ENCODE assay signal across 16 mouse cellular contexts in genomic region chr2:147181926-147182708, GRCm38 (mm10). TPM values are rescaled to one million over a fixed set of nuclear protein-coding genes. Genes with fewer than 3 reads are reported as not detected.
A peak's percentile ranks its signal among the peaks of the same experiment; 100 is the strongest.
DNase-seq lines count a peak whose midpoint lies in the region; ATAC-seq and TF ChIP-seq lines count a peak whose summit lies in the region.
"Had no signal": no experiment of that assay in that cellular context is flagged by ENCODE, and none has a peak within 500 bp of the region (broad histone marks: within the 10 kb centered on the region; RNA-seq: fewer than 3 reads in every experiment).

No protein-coding gene starts in this region.

- H3K9ac ChIP-seq in forebrain, embryonic 14.5 days (ENCODE audit: low read length), result no peak overlapping the region; the same call in 1 of the 2 replicates
- peak overlapping the region; percentile 56 for H3K9ac ChIP-seq in midbrain, embryonic 11.5 days (ENCODE audit: low read length)
- no peak overlapping the region for H3K9ac ChIP-seq in neural tube, embryonic 15.5 days (replicated peaks)
- H3K9ac ChIP-seq: embryonic facial prominence, embryonic 13.5 days; liver, embryonic 15.5 days had no signal

- H3K27ac ChIP-seq in layer of hippocampus, adult 2 months, result peak overlapping the region; percentile 80
- no peak overlapping the region for H3K27ac ChIP-seq in forebrain, embryonic 14.5 days (ENCODE audit: low read depth, low read length)
- peak overlapping the region; percentile 32; the same call in 1 of the 2 replicates for H3K27ac ChIP-seq in midbrain, embryonic 11.5 days (ENCODE audit: low read depth, low read length)
- no peak overlapping the region for H3K27ac ChIP-seq in neural tube, embryonic 15.5 days (replicated peaks)
- H3K27ac ChIP-seq: embryonic facial prominence, embryonic 13.5 days; liver, embryonic 15.5 days had no signal

- ATAC-seq in forebrain, embryonic 14.5 days, result no peak
- no peak for ATAC-seq in midbrain, embryonic 11.5 days (ENCODE audit: low FRiP score)
- ATAC-seq in neural tube, embryonic 15.5 days (ENCODE audit: low FRiP score), result no peak
- ATAC-seq: inflammation-experienced regulatory T-cells, adult 6 months had no signal

- H3K36me3 ChIP-seq in forebrain, embryonic 14.5 days (ENCODE audit: control insufficient read depth, insufficient read depth, low read length), result no peaks in the 10 kb centered on the region
- H3K36me3 ChIP-seq in midbrain, embryonic 11.5 days (ENCODE audit: control insufficient read depth, insufficient read depth, low read length), result no peaks in the 10 kb centered on the region
- H3K36me3 ChIP-seq in neural tube, embryonic 15.5 days, result no peaks in the 10 kb centered on the region
- H3K36me3 ChIP-seq: embryonic facial prominence, embryonic 13.5 days; liver, embryonic 15.5 days had no signal

- intact Hi-C loops in heart, postnatal 10 days (cut with DNase I), result loop anchor here (10.0 kb wide), 1 partner anchor 347 kb away; no protein-coding TSS in a partner anchor
- intact Hi-C loops in left cerebral cortex, postnatal 10 days (cut with DNase I), result loop anchor here (5.0 kb wide), 1 partner anchor 460 kb away; no protein-coding TSS in a partner anchor

- peaks cover 93% of the 10 kb centered on the region for H3K27me3 ChIP-seq in forebrain, embryonic 14.5 days (replicated peaks; ENCODE audit: control insufficient read depth, insufficient read depth, low read length)
- peaks cover 86% of the 10 kb centered on the region for H3K27me3 ChIP-seq in midbrain, embryonic 11.5 days (ENCODE audit: control insufficient read depth, insufficient read depth, low read length)
- H3K27me3 ChIP-seq in neural tube, embryonic 15.5 days (replicated peaks), result peaks cover 83% of the 10 kb centered on the region

- H3K4me2 ChIP-seq in forebrain, embryonic 14.5 days (ENCODE audit: low read length), result peak overlapping the region; percentile 5; the same call in 1 of the 2 replicates
- peak overlapping the region; percentile 39 for H3K4me2 ChIP-seq in midbrain, embryonic 11.5 days
- H3K4me2 ChIP-seq in neural tube, embryonic 15.5 days, result peak overlapping the region; percentile 44; the same call in 1 of the 2 replicates
- H3K4me2 ChIP-seq: embryonic facial prominence, embryonic 13.5 days; heart, embryonic 11.5 days had no signal

- H3K4me3 ChIP-seq in layer of hippocampus, adult 2 months, result no peak overlapping the region
- H3K4me3 ChIP-seq in forebrain, embryonic 14.5 days (ENCODE audit: low read depth, low read length), result no peak overlapping the region
- H3K4me3 ChIP-seq in midbrain, embryonic 11.5 days (ENCODE audit: low read depth, low read length), result peak overlapping the region; percentile 37
- no peak overlapping the region for H3K4me3 ChIP-seq in neural tube, embryonic 15.5 days (replicated peaks)
- H3K4me3 ChIP-seq: embryonic facial prominence, embryonic 13.5 days had no signal

- H3K4me1 ChIP-seq in forebrain, embryonic 14.5 days (ENCODE audit: control insufficient read depth, insufficient read depth, low read length), result peaks cover 8% of the 10 kb centered on the region; the same call in 1 of the 2 replicates
- H3K4me1 ChIP-seq in midbrain, embryonic 11.5 days (ENCODE audit: control insufficient read depth, insufficient read depth, low read length), result peaks cover 33% of the 10 kb centered on the region
- peaks cover 25% of the 10 kb centered on the region for H3K4me1 ChIP-seq in neural tube, embryonic 15.5 days

- no peaks in the 10 kb centered on the region for H3K9me3 ChIP-seq in forebrain, embryonic 14.5 days (replicated peaks; ENCODE audit: control insufficient read depth, low read length)
- H3K9me3 ChIP-seq in midbrain, embryonic 11.5 days (ENCODE audit: control insufficient read depth, low read length), result no peaks in the 10 kb centered on the region
- H3K9me3 ChIP-seq in neural tube, embryonic 15.5 days (replicated peaks), result no peaks in the 10 kb centered on the region
- H3K9me3 ChIP-seq: embryonic facial prominence, embryonic 13.5 days; liver, embryonic 15.5 days had no signal

- no peak for DNase-seq in layer of hippocampus, adult 2 months (ENCODE audit: low spot score in 2 of 2)
- no peak for DNase-seq in layer of hippocampus, adult 9-10 months (ENCODE audit: low spot score)
- DNase-seq in forebrain, embryonic 14.5 days (ENCODE audit: low spot score), result peak; percentile 6
- peak; percentile 96 for DNase-seq in midbrain, embryonic 11.5 days (ENCODE audit: low spot score, missing footprints)
- DNase-seq in T-cell, adult 2 months (ENCODE audit: low spot score), result no peak
- DNase-seq in heart, postnatal 10 days, result no peak
- DNase-seq in left cerebral cortex, postnatal 10 days (ENCODE audit: extremely low spot score in 1 of 2, low spot score in 2 of 2), result no peak
- DNase-seq: adrenal gland, postnatal 36 days; cerebellum, adult 11-12 months had no signal

- no peak for TF ChIP-seq CTCF in layer of hippocampus, adult 2 months (conservative IDR thresholded peaks at IDR 0.05)

- WGBS in forebrain, embryonic 14.5 days, result 11% methylated on average over 18 of the region's 18 CpGs
- WGBS in midbrain, embryonic 11.5 days, result 6% methylated on average over 18 of the region's 18 CpGs
- WGBS in neural tube, embryonic 15.5 days, result 16% methylated on average over 18 of the region's 18 CpGs

RNA-seq across cellular contexts. Expression of gene Nkx2-2, which starts 11.9 kb away (rescaled TPM):
- total RNA-seq in layer of hippocampus, adult 2 months (2021), result 1 to 10 TPM; 4.6 to 7.0 TPM
- polyA plus RNA-seq in forebrain, embryonic 14.5 days (2014; fragmentation: Nextera tagmentation; extraction: Ambion mirVana), result 3.2 and 5.1 TPM in 2 replicates
- 14.7 and 16.8 TPM in 2 replicates for polyA plus RNA-seq in midbrain, embryonic 11.5 days (2014; fragmentation: Nextera tagmentation; extraction: Ambion mirVana)
- 5.0 and 5.4 TPM in 2 replicates for polyA plus RNA-seq in neural tube, embryonic 15.5 days (2015; fragmentation: Nextera tagmentation; extraction: Ambion mirVana)
- total RNA-seq in heart, postnatal 10 days (2021), result not detected
- total RNA-seq in left cerebral cortex, postnatal 10 days (2021), result 10 to 100 TPM in 1 of 2 experiments, 1 to 10 TPM in 1; 6.7 to 10.9 TPM
- total RNA-seq: adrenal gland, postnatal 36 days; neutrophil, adult 5-6 weeks had no signal
- polyA plus RNA-seq: embryonic facial prominence, embryonic 13.5 days; inflammation-experienced regulatory T-cells, adult 6 months; liver, embryonic 15.5 days; urinary bladder, adult 2 months had no signal

Comparison
In these comparisons a context has a peak if more than half of its experiments do, and no peak if none do; other contexts are left out.
1. DNase-seq: peak in forebrain, embryonic 14.5 days (single experiment) and midbrain, embryonic 11.5 days (single experiment); none in layer of hippocampus, adult 2 months (0 of 2), layer of hippocampus, adult 9-10 months (single experiment), T-cell, adult 2 months (single experiment), heart, postnatal 10 days (0 of 2) and left cerebral cortex, postnatal 10 days (0 of 2).
2. H3K27ac ChIP-seq: peak in layer of hippocampus, adult 2 months (single experiment) and midbrain, embryonic 11.5 days (single experiment); none in forebrain, embryonic 14.5 days (single experiment) and neural tube, embryonic 15.5 days (single experiment).
3. RNA of gene Nkx2-2, which starts 11.9 kb away (total RNA-seq): 6.7 to 10.9 TPM in left cerebral cortex, postnatal 10 days and 4.6 to 7.0 TPM in layer of hippocampus, adult 2 months; not detected in heart, postnatal 10 days; every median in the first group is over 4 times any median in the second.
4. Peak in every context shown above with its lines, with median percentiles within 50 percentile points of each other: H3K4me2 ChIP-seq.